Mouse (Mus musculus): Measurements from ENCODE around the gene Kyat1.

GRCm38 (mm10) chr2:30243391-30243790, 37.7 kb upstream of the Kyat1 start:
- no peak for TF ChIP-seq POLR2A (IDR thresholded peaks at IDR 0.05; ENCODE audit: control insufficient read depth, extremely low read depth, insufficient read depth, low read length, poor library complexity)
- TF ChIP-seq CTCF (IDR thresholded peaks at IDR 0.05; ENCODE audit: borderline replicate concordance, control insufficient read depth, extremely low read depth, insufficient read depth, low read length, poor library complexity) = no peak

Measured in thymus, adult 2 months (tissue).